ENCODE assay signal across 22 mouse cellular contexts in the genomic region with DNA sequence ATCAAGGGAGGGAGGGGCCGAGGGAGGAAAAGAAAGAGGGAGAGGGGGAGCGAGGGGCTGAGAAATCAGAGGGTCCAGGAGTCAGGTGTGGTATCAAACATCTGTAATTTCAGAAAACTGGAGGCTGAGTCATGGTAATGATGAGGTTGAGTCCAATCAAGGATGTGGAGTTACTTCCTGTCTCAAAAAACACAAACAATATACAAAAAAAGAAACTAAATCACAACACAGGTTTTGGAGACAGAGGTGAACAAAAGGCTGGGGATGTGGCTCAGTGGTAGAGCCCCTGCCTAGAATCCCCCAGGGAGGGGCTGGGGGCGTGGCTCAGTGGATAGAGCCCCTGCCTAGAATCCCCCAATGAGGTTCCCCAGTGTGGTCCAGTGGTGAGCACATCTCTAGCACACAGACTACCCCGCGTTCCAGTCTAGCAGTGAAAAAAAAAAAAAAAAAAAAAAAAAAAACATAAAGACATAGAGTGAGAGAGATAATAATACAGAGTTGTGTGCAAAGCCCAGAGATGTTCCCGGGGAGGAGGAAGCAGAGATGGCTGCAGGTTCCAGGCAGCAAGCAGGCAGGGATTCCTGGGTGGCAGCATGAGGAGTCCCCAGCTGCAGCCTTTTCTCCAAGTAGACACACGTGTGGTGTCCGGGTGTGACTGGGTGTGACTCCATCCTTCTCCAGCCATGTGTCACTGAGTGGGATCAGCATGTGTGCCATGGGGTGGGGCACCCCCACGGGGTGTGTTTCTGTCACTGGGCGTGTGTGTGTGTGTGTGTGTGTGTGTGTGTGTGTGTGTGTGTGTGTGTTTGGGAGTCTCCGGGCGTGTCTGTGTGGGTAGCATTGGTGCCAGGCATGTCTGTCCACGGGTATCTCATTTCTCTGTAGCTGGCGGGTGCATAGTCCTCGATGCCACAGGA. TPM values are rescaled to one million over a fixed set of nuclear protein-coding genes. Genes with fewer than 3 reads are reported as not detected.
DNase-seq lines count a peak whose midpoint lies in the region; ATAC-seq and TF ChIP-seq lines count a peak whose summit lies in the region.
"Had no signal": no experiment of that assay in that cellular context is flagged by ENCODE, and none has a peak within 500 bp of the region (broad histone marks: within the 10 kb centered on the region; RNA-seq: fewer than 3 reads in every experiment).

No protein-coding gene starts in this region.

- H3K4me2 ChIP-seq in liver, postnatal 0 days (ENCODE audit: low read depth, low read length), result peak overlapping the region; percentile 24
- H3K4me2 ChIP-seq: forebrain, embryonic 12.5 days; limb, embryonic 12.5 days; lung, embryonic 14.5 days; neural tube, embryonic 12.5 days had no signal

- peak; percentile 26 for ATAC-seq in activated CD4-positive, CD25-positive, alpha-beta regulatory T cell, adult 4 months
- no peak for ATAC-seq in liver, postnatal 0 days
- ATAC-seq: hindbrain, embryonic 16.5 days had no signal

- peak; percentile 53 for DNase-seq in CD4-positive, CD25-positive, alpha-beta regulatory T cell, adult 2 months (ENCODE audit: low read depth, low spot score)
- peak; percentile 78 for DNase-seq in induced T-regulatory cell, adult 2 months (ENCODE audit: low read depth)
- peak; percentile 52 for DNase-seq in liver, postnatal 0 days
- no peak for DNase-seq in heart, embryonic 10.5 days (ENCODE audit: low spot score)
- no peak for DNase-seq in cerebellum, adult 18-20 months
- DNase-seq in right cerebral cortex, postnatal 10 days (ENCODE audit: low spot score in 2 of 2), result no peak
- DNase-seq: cerebellum, postnatal 14 days; embryo, embryonic 11 days; gastrocnemius, postnatal 14 days; kidney, adult 11 months; kidney, postnatal 14 days; lung, embryonic 14.5 days; lung, postnatal 36 days; right cerebral cortex, adult 18-20 months; thymus, postnatal 25 days had no signal

- H3K4me1 ChIP-seq in liver, postnatal 0 days (ENCODE audit: insufficient read depth), result peaks cover 26% of the 10 kb centered on the region
- H3K4me1 ChIP-seq in heart, embryonic 10.5 days, result peaks cover 13% of the 10 kb centered on the region; the same call in 1 of the 2 replicates
- H3K4me1 ChIP-seq: forebrain, embryonic 12.5 days had no signal

- no peak for TF ChIP-seq EP300 in liver, postnatal 0 days (IDR thresholded peaks at IDR 0.05; ENCODE audit: low read depth)

- no peak overlapping the region for H3K4me3 ChIP-seq in liver, postnatal 0 days (ENCODE audit: low read depth, low read length)
- H3K4me3 ChIP-seq in heart, embryonic 10.5 days, result no peak overlapping the region
- H3K4me3 ChIP-seq: forebrain, embryonic 12.5 days; limb, embryonic 12.5 days; neural tube, embryonic 12.5 days had no signal

- H3K27me3 ChIP-seq in liver, postnatal 0 days (ENCODE audit: insufficient read depth, low read length), result no peaks in the 10 kb centered on the region
- H3K27me3 ChIP-seq in heart, embryonic 10.5 days (ENCODE audit: insufficient read depth, poor library complexity, severe bottlenecking), result peaks cover 12% of the 10 kb centered on the region
- H3K27me3 ChIP-seq: neural tube, embryonic 12.5 days had no signal

- 66% methylated on average over 15 of the region's 15 CpGs for WGBS in liver, postnatal 0 days (ENCODE audit: insufficient replicate concordance)
- WGBS in heart, embryonic 10.5 days, result 76% methylated on average over 15 of the region's 15 CpGs

- no peak for TF ChIP-seq CTCF in liver, postnatal 0 days (IDR thresholded peaks at IDR 0.05; ENCODE audit: low read depth)

- H3K27ac ChIP-seq in liver, postnatal 0 days (ENCODE audit: low read depth), result peak overlapping the region; percentile 57; the same call in 1 of the 2 replicates
- H3K27ac ChIP-seq in heart, embryonic 10.5 days, result no peak overlapping the region
- H3K27ac ChIP-seq: forebrain, embryonic 12.5 days; limb, embryonic 12.5 days; neural tube, embryonic 12.5 days had no signal

- no peak overlapping the region for H3K9ac ChIP-seq in liver, postnatal 0 days (replicated peaks)
- H3K9ac ChIP-seq: limb, embryonic 12.5 days; lung, embryonic 14.5 days; neural tube, embryonic 12.5 days had no signal

- H3K9me3 ChIP-seq in liver, postnatal 0 days (ENCODE audit: low read length), result no peaks in the 10 kb centered on the region
- H3K9me3 ChIP-seq in heart, embryonic 10.5 days, result no peaks in the 10 kb centered on the region
- H3K9me3 ChIP-seq: forebrain, embryonic 12.5 days; limb, embryonic 12.5 days; neural tube, embryonic 12.5 days had no signal

- H3K36me3 ChIP-seq in liver, postnatal 0 days (replicated peaks; ENCODE audit: insufficient read depth, low read length), result no peaks in the 10 kb centered on the region
- H3K36me3 ChIP-seq in heart, embryonic 10.5 days, result no peaks in the 10 kb centered on the region
- H3K36me3 ChIP-seq: forebrain, embryonic 12.5 days; limb, embryonic 12.5 days; neural tube, embryonic 12.5 days had no signal

RNA-seq across cellular contexts. Expression of a gene that starts 3.1 kb away (rescaled TPM):
- polyA plus RNA-seq in activated CD4-positive, CD25-positive, alpha-beta regulatory T cell, adult 4 months (2017; shearing (Covaris generic)), result 100 to 1,000 TPM; 101 to 105 TPM
- 41.0 and 41.9 TPM in 2 replicates for polyA plus RNA-seq in liver, postnatal 0 days (2015; fragmentation: Nextera tagmentation; extraction: Ambion mirVana)
- 11.7 and 14.2 TPM in 2 replicates for polyA plus RNA-seq in heart, embryonic 10.5 days (2016; fragmentation: Nextera tagmentation; extraction: Ambion mirVana)

RNA-seq across cellular contexts. Expression of a gene that starts 18.0 kb away (rescaled TPM):
- not detected for polyA plus RNA-seq in activated CD4-positive, CD25-positive, alpha-beta regulatory T cell, adult 4 months (2017; shearing (Covaris generic))
- 0.06 TPM in 1 of 2 replicates, not detected in the other for polyA plus RNA-seq in liver, postnatal 0 days (2015; fragmentation: Nextera tagmentation; extraction: Ambion mirVana)
- not detected in 2 replicates for polyA plus RNA-seq in heart, embryonic 10.5 days (2016; fragmentation: Nextera tagmentation; extraction: Ambion mirVana)
- polyA plus RNA-seq: forebrain, embryonic 12.5 days; heart, embryonic 16.5 days; hindbrain, embryonic 16.5 days; limb, embryonic 12.5 days; lung, embryonic 14.5 days; neural tube, embryonic 12.5 days had no signal

RNA-seq across cellular contexts. Expression of a gene that starts 32.4 kb away (rescaled TPM):
- 10 to 100 TPM; 24.1 to 31.0 TPM for polyA plus RNA-seq in activated CD4-positive, CD25-positive, alpha-beta regulatory T cell, adult 4 months (2017; shearing (Covaris generic))
- polyA plus RNA-seq in liver, postnatal 0 days (2015; fragmentation: Nextera tagmentation; extraction: Ambion mirVana), result 8.2 and 8.7 TPM in 2 replicates
- polyA plus RNA-seq in heart, embryonic 10.5 days (2016; fragmentation: Nextera tagmentation; extraction: Ambion mirVana), result 25.4 and 27.7 TPM in 2 replicates

RNA-seq across cellular contexts. Expression of a gene that starts 33.2 kb away (rescaled TPM):
- not detected for polyA plus RNA-seq in activated CD4-positive, CD25-positive, alpha-beta regulatory T cell, adult 4 months (2017; shearing (Covaris generic))
- polyA plus RNA-seq in liver, postnatal 0 days (2015; fragmentation: Nextera tagmentation; extraction: Ambion mirVana), result not detected in 2 replicates
- not detected in 2 replicates for polyA plus RNA-seq in heart, embryonic 10.5 days (2016; fragmentation: Nextera tagmentation; extraction: Ambion mirVana)
- polyA plus RNA-seq: embryonic facial prominence, embryonic 14.5 days; forebrain, embryonic 12.5 days; lung, embryonic 14.5 days; neural tube, embryonic 12.5 days had no signal

RNA-seq across cellular contexts. Expression of a gene that starts 50.5 kb away (rescaled TPM):
- polyA plus RNA-seq in activated CD4-positive, CD25-positive, alpha-beta regulatory T cell, adult 4 months (2017; shearing (Covaris generic)), result 1 to 10 TPM; 7.8 to 9.3 TPM
- polyA plus RNA-seq in liver, postnatal 0 days (2015; fragmentation: Nextera tagmentation; extraction: Ambion mirVana), result 1.8 and 2.2 TPM in 2 replicates
- polyA plus RNA-seq in heart, embryonic 10.5 days (2016; fragmentation: Nextera tagmentation; extraction: Ambion mirVana), result 7.0 and 10.1 TPM in 2 replicates

Comparison
In these comparisons a context has a peak if more than half of its experiments do, and no peak if none do; other contexts are left out.
1. DNase-seq: peak in CD4-positive, CD25-positive, alpha-beta regulatory T cell, adult 2 months (single experiment), induced T-regulatory cell, adult 2 months (single experiment) and liver, postnatal 0 days (single experiment); none in heart, embryonic 10.5 days (single experiment), cerebellum, adult 18-20 months (0 of 2) and right cerebral cortex, postnatal 10 days (0 of 2).